Mouse (Mus musculus) midbrain, embryonic 11.5 days (tissue): ENCODE results near the gene Slc41a2. TPM values are rescaled to one million over a fixed set of nuclear protein-coding genes. Genes with fewer than 3 reads are reported as not detected.

Source experiments
- ATAC-seq: fragments of 200-750 bp; cut with Nextera tagmentation; 2 replicates; pipeline ENCODE4 v1.8.0; 2017; ENCODE audit warnings: moderate TSS enrichment, moderate library complexity; ENCODE audit not compliant: low FRiP score
- DNase-seq: peaks from one replicate; pipeline ENCODE4 v3.0.0; 2015; ENCODE audit warnings: low spot score; ENCODE audit errors: missing footprints
- H3K27ac ChIP-seq: fragments of 300-500 bp; sonication (generic); 2 replicates; pipeline ENCODE4 v1.5.1; 2014; ENCODE audit warnings: low read depth, low read length
- H3K27me3 ChIP-seq: fragments of 300-500 bp; sonication (generic); 2 replicates; pipeline ENCODE4 v1.6.1; 2014; ENCODE audit warnings: mild to moderate bottlenecking, low read length, moderate library complexity, mixed read lengths; ENCODE audit not compliant: control insufficient read depth, insufficient read depth
- H3K36me3 ChIP-seq: fragments of 300-500 bp; sonication (generic); 2 replicates; pipeline ENCODE4 v1.6.1; 2014; ENCODE audit warnings: mild to moderate bottlenecking, low read length, moderate library complexity, mixed read lengths; ENCODE audit not compliant: control insufficient read depth, insufficient read depth
- H3K4me1 ChIP-seq: fragments of 300-500 bp; sonication (generic); 2 replicates; pipeline ENCODE4 v1.6.1; 2014; ENCODE audit warnings: low read length; ENCODE audit not compliant: control insufficient read depth, insufficient read depth
- H3K4me2 ChIP-seq: fragments of 300-500 bp; sonication (generic); 2 replicates; pipeline ENCODE4 v1.6.1; 2014; ENCODE audit warnings: mild to moderate bottlenecking, moderate library complexity
- H3K4me3 ChIP-seq: fragments of 300-500 bp; sonication (generic); 2 replicates; pipeline ENCODE4 v1.5.1; 2014; ENCODE audit warnings: low read depth, low read length
- H3K9ac ChIP-seq: fragments of 300-500 bp; sonication (generic); 2 replicates; pipeline ENCODE4 v1.6.1; 2014; ENCODE audit warnings: low read length
- H3K9me3 ChIP-seq: fragments of 300-500 bp; sonication (generic); 2 replicates; pipeline ENCODE4 v1.6.1; 2016; ENCODE audit warnings: low read length; ENCODE audit not compliant: control insufficient read depth
- WGBS: fragments of 180-500 bp; shearing (Covaris S2); extraction: QIAGEN DNeasy Blood & Tissue Kit; methylation state at CpG from one replicate; pipeline ENCODE4 v1.1.7; 2014; 5-methylcytosine and 5-hydroxymethylcytosine counted together
- polyA plus RNA-seq: library from polyadenylated mRNA; unstranded; fragments of >200 nt; fragmentation: Nextera tagmentation; extraction: Ambion mirVana; gene quantifications from 2 replicates; pipeline ENCODE4 v1.2.1, GENCODE M21; 2014

Gene Slc41a2
- polyA plus RNA-seq, 1 experiment from 2014 or later, result 1.7 TPM

- no peak overlapping the region for H3K27ac ChIP-seq
- H3K9me3 ChIP-seq, result no peaks in the 10 kb centered on the region
- H3K9ac ChIP-seq, result no peak overlapping the region
- no peak overlapping the region for H3K4me2 ChIP-seq
- DNase-seq (no peak), ATAC-seq (no peak)
- H3K27me3 ChIP-seq, result no peaks in the 10 kb centered on the region
- no peaks in the 10 kb centered on the region for H3K4me1 ChIP-seq
- H3K4me3 ChIP-seq, result no peak overlapping the region
- H3K36me3 ChIP-seq, result no peaks in the 10 kb centered on the region
- 93% methylated on average over 14 of the region's 14 CpGs for WGBS
Measured at GRCm38 (mm10) chr10:83326648-83327285, 10.9 kb downstream of the Slc41a2 start.

- ATAC-seq (no peak), DNase-seq (no peak)
- no peak overlapping the region for H3K9ac ChIP-seq
- no peaks in the 10 kb centered on the region for H3K4me1 ChIP-seq
- WGBS, result 93% methylated on average over 1 of the region's 1 CpGs
- no peak overlapping the region for H3K4me3 ChIP-seq
- H3K27ac ChIP-seq, result no peak overlapping the region
- no peaks in the 10 kb centered on the region for H3K9me3 ChIP-seq
- H3K4me2 ChIP-seq, result no peak overlapping the region
- no peaks in the 10 kb centered on the region for H3K27me3 ChIP-seq
- H3K36me3 ChIP-seq, result no peaks in the 10 kb centered on the region
Measured at GRCm38 (mm10) chr10:83325903-83326302, 11.8 kb downstream of the Slc41a2 start.

- 75% methylated on average over 3 of the region's 3 CpGs for WGBS
- Histone ChIP-seq H3K27ac (no peak overlapping the region), H3K4me1 (no peaks in the 10 kb centered on the region), H3K36me3 (no peaks in the 10 kb centered on the region), H3K4me3 (no peak overlapping the region), H3K9ac (no peak overlapping the region), H3K27me3 (no peaks in the 10 kb centered on the region), H3K4me2 (no peak overlapping the region), H3K9me3 (no peaks in the 10 kb centered on the region)
- ATAC-seq, result no peak
- no peak for DNase-seq
Measured at GRCm38 (mm10) chr10:83324871-83325270, 12.8 kb downstream of the Slc41a2 start.

GRCm38 (mm10) chr10:83322551-83323100 lies 15.1 kb downstream of the Slc41a2 start:
- no peaks in the 10 kb centered on the region for H3K36me3 ChIP-seq
- no peak overlapping the region for H3K4me2 ChIP-seq
- no peak overlapping the region for H3K9ac ChIP-seq
- no peak overlapping the region for H3K4me3 ChIP-seq
- no peak overlapping the region for H3K27ac ChIP-seq
- no peaks in the 10 kb centered on the region for H3K4me1 ChIP-seq
- H3K27me3 ChIP-seq, result no peaks in the 10 kb centered on the region
- no peaks in the 10 kb centered on the region for H3K9me3 ChIP-seq
- 43% methylated on average over 7 of the region's 7 CpGs for WGBS
- no peak for ATAC-seq
- DNase-seq, result no peak

- ATAC-seq, result no peak
- no peak overlapping the region for H3K4me2 ChIP-seq
- no peak for DNase-seq
- no peak overlapping the region for H3K9ac ChIP-seq
- no peak overlapping the region for H3K27ac ChIP-seq
- H3K4me1 ChIP-seq, result no peaks in the 10 kb centered on the region
- H3K27me3 ChIP-seq, result no peaks in the 10 kb centered on the region
- H3K4me3 ChIP-seq, result no peak overlapping the region
- H3K36me3 ChIP-seq, result no peaks in the 10 kb centered on the region
- 38% methylated on average over 6 of the region's 6 CpGs for WGBS
- no peaks in the 10 kb centered on the region for H3K9me3 ChIP-seq
Measured at GRCm38 (mm10) chr10:83321528-83321927, 16.2 kb downstream of the Slc41a2 start.

- Histone ChIP-seq H3K4me3 (no peak overlapping the region), H3K9me3 (no peaks in the 10 kb centered on the region), H3K4me1 (no peaks in the 10 kb centered on the region), H3K9ac (no peak overlapping the region), H3K27me3 (no peaks in the 10 kb centered on the region), H3K36me3 (no peaks in the 10 kb centered on the region), H3K4me2 (no peak overlapping the region), H3K27ac (no peak overlapping the region)
- DNase-seq (no peak), ATAC-seq (no peak)
- WGBS, result 91% methylated on average over 7 of the region's 7 CpGs
Measured at GRCm38 (mm10) chr10:83320870-83321269, 16.8 kb downstream of the Slc41a2 start.

GRCm38 (mm10) chr10:83320396-83320795 lies 17.3 kb downstream of the Slc41a2 start:
- Histone ChIP-seq H3K4me1 (no peaks in the 10 kb centered on the region), H3K9me3 (no peaks in the 10 kb centered on the region), H3K27ac (no peak overlapping the region), H3K27me3 (no peaks in the 10 kb centered on the region), H3K4me3 (no peak overlapping the region), H3K4me2 (no peak overlapping the region), H3K36me3 (no peaks in the 10 kb centered on the region), H3K9ac (no peak overlapping the region)
- ATAC-seq (no peak), DNase-seq (no peak)
- WGBS, result 90% methylated on average over 6 of the region's 6 CpGs

- H3K27me3 ChIP-seq, result no peaks in the 10 kb centered on the region
- H3K4me3 ChIP-seq, result no peak overlapping the region
- WGBS, result 84% methylated on average over 5 of the region's 5 CpGs
- H3K9ac ChIP-seq, result no peak overlapping the region
- H3K36me3 ChIP-seq, result no peaks in the 10 kb centered on the region
- H3K27ac ChIP-seq, result no peak overlapping the region
- H3K9me3 ChIP-seq, result no peaks in the 10 kb centered on the region
- ATAC-seq (no peak), DNase-seq (no peak)
- no peak overlapping the region for H3K4me2 ChIP-seq
- H3K4me1 ChIP-seq, result no peaks in the 10 kb centered on the region
Measured at GRCm38 (mm10) chr10:83313033-83313432, 24.6 kb downstream of the Slc41a2 start.

GRCm38 (mm10) chr10:83310356-83310755 lies 27.3 kb downstream of the Slc41a2 start:
- no peaks in the 10 kb centered on the region for H3K27me3 ChIP-seq
- no peak overlapping the region for H3K9ac ChIP-seq
- no peaks in the 10 kb centered on the region for H3K9me3 ChIP-seq
- ATAC-seq (no peak), DNase-seq (no peak)
- H3K4me3 ChIP-seq, result no peak overlapping the region
- H3K27ac ChIP-seq, result no peak overlapping the region
- H3K4me2 ChIP-seq, result no peak overlapping the region
- no peaks in the 10 kb centered on the region for H3K36me3 ChIP-seq
- H3K4me1 ChIP-seq, result no peaks in the 10 kb centered on the region
- 86% methylated on average over 7 of the region's 7 CpGs for WGBS
